Mouse (Mus musculus) CH12.LX (cell line): ENCODE measurements around the gene Cst8. TPM values are rescaled to one million over a fixed set of nuclear protein-coding genes. Genes with fewer than 3 reads are reported as not detected.

ENCODE experiments used
- DNase-seq: peaks from one replicate; pipeline ENCODE4 v3.0.0-alpha.2; 2013; ENCODE audit errors: extremely low read depth
- H3K27ac ChIP-seq: 2 replicates; pipeline ENCODE4 v1.5.1; 2012; ENCODE audit warnings: low read depth, mild to moderate bottlenecking, control low read depth, moderate library complexity; ENCODE audit not compliant: insufficient read depth
- H3K27me3 ChIP-seq: replicated peaks from 2 replicates; pipeline ENCODE3; 2012; ENCODE audit warnings: inconsistent platforms
- H3K36me3 ChIP-seq, 2 experiments: replicated peaks in 1 of 2; 2 replicates each; pipeline versions ENCODE3 to v1.6.1; 2012; ENCODE audit warnings: inconsistent platforms in 1 of 2, low read length in 1 of 2, mild to moderate bottlenecking in 1 of 2, mixed read lengths in 1 of 2, moderate library complexity in 1 of 2; ENCODE audit not compliant: control insufficient read depth in 1 of 2, insufficient read depth in 1 of 2
- H3K4me1 ChIP-seq, 2 experiments: 2 replicates each; pipeline ENCODE4 v1.6.1; 2012; ENCODE audit warnings: inconsistent platforms in 1 of 2, moderate library complexity in 1 of 2; ENCODE audit not compliant: insufficient read depth in 2 of 2, control insufficient read depth in 1 of 2
- H3K4me2 ChIP-seq: 2 replicates; pipeline ENCODE4 v1.6.1; 2012; ENCODE audit warnings: low read depth, mild to moderate bottlenecking, control low read depth; ENCODE audit not compliant: poor library complexity, insufficient read depth, severe bottlenecking
- H3K4me3 ChIP-seq, 3 experiments: fragments of 150-350 bp in 1 of 3; sonication (generic) in 1 of 3; replicated peaks in 1 of 3; 2 replicates each; pipeline versions ENCODE3 to v1.5.1; 2011 to 2012; ENCODE audit warnings: low read depth in 2 of 3, low read length in 2 of 3, mild to moderate bottlenecking in 2 of 3, moderate library complexity in 2 of 3, control low read depth in 1 of 3, improper control_type of control experiment in 1 of 3, inconsistent platforms in 1 of 3, mixed read lengths in 1 of 3; ENCODE audit not compliant: poor library complexity in 1 of 3
- H3K79me2 ChIP-seq: replicated peaks from 2 replicates; pipeline ENCODE4 v1.6.1; 2012; ENCODE audit warnings: mild to moderate bottlenecking, moderate library complexity; ENCODE audit not compliant: control insufficient read depth, poor library complexity, insufficient read depth, severe bottlenecking; ENCODE audit errors: extremely low read depth
- H3K9ac ChIP-seq: 2 replicates; pipeline ENCODE4 v1.6.1; 2012; ENCODE audit warnings: low read depth, mild to moderate bottlenecking, control low read depth, moderate library complexity; ENCODE audit not compliant: insufficient read depth
- H3K9me3 ChIP-seq: replicated peaks from 2 replicates; pipeline ENCODE3; 2012; ENCODE audit warnings: low read length, inconsistent platforms, mixed read lengths
- BHLHE40 ChIP-seq: IDR thresholded peaks from 2 replicates; pipeline ENCODE4 v1.6.1; 2011; ENCODE audit warnings: mild to moderate bottlenecking, low read depth, low read length, improper control_type of control experiment
- CHD1 ChIP-seq: IDR thresholded peaks from 2 replicates; pipeline ENCODE4 v1.6.1; 2012; ENCODE audit warnings: low read depth, low read length, improper control_type of control experiment, inconsistent platforms
- CHD2 ChIP-seq: IDR thresholded peaks from 2 replicates; pipeline ENCODE4 v1.6.1; 2011; ENCODE audit warnings: low read length, improper control_type of control experiment
- CTCF ChIP-seq, 2 experiments: IDR thresholded peaks in 1 of 2; conservative IDR thresholded peaks in 1 of 2; 2 replicates each; pipeline ENCODE4 v1.5.1; 2011 to 2012; ENCODE audit warnings: low read depth in 2 of 2, low read length in 2 of 2, improper control_type of control experiment in 1 of 2, inconsistent platforms in 1 of 2, mild to moderate bottlenecking in 1 of 2, moderate library complexity in 1 of 2
- E2F4 ChIP-seq: IDR thresholded peaks from 2 replicates; pipeline ENCODE4 v1.6.1; 2011; ENCODE audit warnings: low read depth, low read length, improper control_type of control experiment; ENCODE audit not compliant: insufficient replicate concordance
- ETS1 ChIP-seq: conservative IDR thresholded peaks from 2 replicates; pipeline ENCODE4 v1.6.1; 2012; ENCODE audit warnings: low read depth, mild to moderate bottlenecking, inconsistent platforms, low read length, improper control_type of control experiment, moderate library complexity
- IRF4 ChIP-seq: IDR thresholded peaks from 2 replicates; pipeline ENCODE4 v1.6.1; 2014; ENCODE audit warnings: low read depth, mild to moderate bottlenecking, inconsistent platforms, low read length, improper control_type of control experiment
- JUND ChIP-seq: conservative IDR thresholded peaks from 2 replicates; pipeline ENCODE4 v1.6.1; 2011; ENCODE audit warnings: low read depth, low read length, improper control_type of control experiment
- MAX ChIP-seq: IDR thresholded peaks from 2 replicates; pipeline ENCODE4 v1.6.1; 2011; ENCODE audit warnings: low read length, improper control_type of control experiment
- MEF2A ChIP-seq: IDR thresholded peaks from 2 replicates; pipeline ENCODE4 v1.6.1; 2014; ENCODE audit warnings: low read depth, mild to moderate bottlenecking, inconsistent platforms, low read length, improper control_type of control experiment, borderline replicate concordance
- MXI1 ChIP-seq: IDR thresholded peaks from 2 replicates; pipeline ENCODE4 v1.6.1; 2011; ENCODE audit warnings: mild to moderate bottlenecking, low read depth, low read length, improper control_type of control experiment
- MYC ChIP-seq: IDR thresholded peaks from 2 replicates; pipeline ENCODE4 v1.6.1; 2011; ENCODE audit warnings: low read depth, mild to moderate bottlenecking, improper control_type of control experiment, low read length
- NELFE ChIP-seq: IDR thresholded peaks from 2 replicates; pipeline ENCODE4 v1.6.1; 2011; ENCODE audit warnings: low read depth, low read length, improper control_type of control experiment
- NRF1 ChIP-seq: IDR thresholded peaks from 2 replicates; pipeline ENCODE4 v1.6.1; 2014; ENCODE audit warnings: low read depth, mild to moderate bottlenecking, inconsistent platforms, low read length, improper control_type of control experiment, moderate library complexity
- PAX5 ChIP-seq: IDR thresholded peaks from 2 replicates; pipeline ENCODE4 v1.6.1; 2012; ENCODE audit warnings: low read length, inconsistent platforms, mixed read lengths
- POLR2A ChIP-seq: IDR thresholded peaks from 2 replicates; pipeline ENCODE4 v1.6.1; 2011; ENCODE audit warnings: low read depth, mild to moderate bottlenecking, improper control_type of control experiment, low read length
- POLR2AphosphoS2 ChIP-seq: IDR thresholded peaks from 2 replicates; pipeline ENCODE4 v1.6.1; 2011; ENCODE audit warnings: low read depth, low read length, improper control_type of control experiment
- RAD21 ChIP-seq: IDR thresholded peaks from 2 replicates; pipeline ENCODE4 v1.6.1; 2011; ENCODE audit warnings: low read depth, mild to moderate bottlenecking, low read length, improper control_type of control experiment, moderate library complexity
- RCOR1 ChIP-seq: conservative IDR thresholded peaks from 2 replicates; pipeline ENCODE4 v1.6.1; 2012; ENCODE audit warnings: low read depth, mild to moderate bottlenecking, inconsistent platforms, low read length, improper control_type of control experiment
- SIN3A ChIP-seq: IDR thresholded peaks from 2 replicates; pipeline ENCODE4 v1.6.1; 2012; ENCODE audit warnings: low read length, improper control_type of control experiment, inconsistent platforms
- SMC3 ChIP-seq: IDR thresholded peaks from 2 replicates; pipeline ENCODE4 v1.6.1; 2011; ENCODE audit warnings: low read depth, low read length, improper control_type of control experiment
- TCF12 ChIP-seq: IDR thresholded peaks from 2 replicates; pipeline ENCODE4 v1.6.1; 2014; ENCODE audit warnings: low read depth, mild to moderate bottlenecking, inconsistent platforms, low read length, improper control_type of control experiment
- UBTF ChIP-seq: IDR thresholded peaks from 2 replicates; pipeline ENCODE4 v1.6.1; 2012; ENCODE audit warnings: low read depth, mild to moderate bottlenecking, inconsistent platforms, low read length, improper control_type of control experiment, moderate library complexity
- USF2 ChIP-seq: conservative IDR thresholded peaks from 2 replicates; pipeline ENCODE4 v1.6.1; 2011; ENCODE audit warnings: low read depth, low read length, improper control_type of control experiment
- ZC3H11A ChIP-seq: IDR thresholded peaks from 2 replicates; pipeline ENCODE4 v1.6.1; 2012; ENCODE audit warnings: low read depth, mild to moderate bottlenecking, inconsistent platforms, low read length, improper control_type of control experiment
- ZKSCAN1 ChIP-seq: IDR thresholded peaks from 2 replicates; pipeline ENCODE4 v1.6.1; 2012; ENCODE audit warnings: low read depth, inconsistent platforms, low read length, improper control_type of control experiment, borderline replicate concordance
- ZMIZ1 ChIP-seq: IDR thresholded peaks from 2 replicates; pipeline ENCODE4 v1.6.1; 2012; ENCODE audit warnings: low read depth, mild to moderate bottlenecking, inconsistent platforms, low read length, improper control_type of control experiment
- ZNF384 ChIP-seq: IDR thresholded peaks from 2 replicates; pipeline ENCODE4 v1.6.1; 2012; ENCODE audit warnings: low read depth, low read length, improper control_type of control experiment, inconsistent platforms
- dilution Hi-C: fragments of 300-500 bp; cut with MboI; formaldehyde crosslinking; loops from 2 replicates; pipeline ENCODE4 v1.14.3; 2020; ENCODE audit warnings: low sequenced_read_pairs; ENCODE audit not compliant: extremely low pct_unique_long_range_greater_than_20kb, extremely low pct_ligation_motif_present
- in situ Hi-C: fragments of 300-500 bp; cut with MboI; formaldehyde crosslinking; loops from 3 replicates; pipeline ENCODE4 v1.14.3; 2019; ENCODE audit warnings: low sequenced_read_pairs, low pct_ligation_motif_present, low pct_unique_long_range_greater_than_20kb, mixed read lengths
- polyA plus RNA-seq: library from polyadenylated mRNA; unstranded; fragments of >175 nt; gene quantifications from 2 replicates; pipeline ENCODE4 v1.2.1, GENCODE M21; 2012; ENCODE audit warnings: low read depth; ENCODE audit not compliant: insufficient read length
- total RNA-seq, 2 experiments: library from RNA; depleted of rRNA; stranded (reverse); fragments of 300-350 nt in 1 of 2; fragments of >200 nt in 1 of 2; gene quantifications; 2 replicates each; pipeline ENCODE4 v1.2.3; 2012 to 2014

The Cst8 gene
- total and polyA plus RNA-seq, 3 experiments = not detected

GRCm38 (mm10) chr2:148839224-148839623, 40.6 kb downstream of the Cst8 start:
- no peak overlapping the region for H3K27ac ChIP-seq
- H3K9ac ChIP-seq = no peak overlapping the region
- no peaks in the 10 kb centered on the region for H3K4me1 ChIP-seq
- in situ Hi-C loops (no loop called here), dilution Hi-C loops (no loop called here)
- no peak overlapping the region for H3K4me2 ChIP-seq
- H3K9me3 ChIP-seq = no peaks in the 10 kb centered on the region
- TF ChIP-seq RCOR1 (no peak), NRF1 (no peak), UBTF (no peak), ZMIZ1 (no peak), MXI1 (no peak), ZC3H11A (no peak), ZNF384 (no peak), ETS1 (no peak), BHLHE40 (no peak), ZKSCAN1 (no peak), POLR2A (no peak), POLR2AphosphoS2 (no peak), CHD1 (no peak), NELFE (no peak), E2F4 (no peak), PAX5 (no peak)
- H3K36me3 ChIP-seq = no peaks in the 10 kb centered on the region
- peaks cover 4% of the 10 kb centered on the region for H3K27me3 ChIP-seq
- DNase-seq = no peak
- no peak overlapping the region for H3K4me3 ChIP-seq
- no peaks in the 10 kb centered on the region for H3K79me2 ChIP-seq

GRCm38 (mm10) chr2:148851116-148851906, 52.7 kb downstream of the Cst8 start:
- TF ChIP-seq SIN3A (0 out of 2 replicates have a peak, but pooled peaks have one; percentile 34), E2F4 (no peak), ZKSCAN1 (no peak), ZC3H11A (peak; percentile 60), CTCF (conservative IDR thresholded peaks at IDR 0.05 in 1 of 2, IDR thresholded peaks at IDR 0.05 in 1 of 2; ENCODE audit: low read depth in 2 of 2, low read length in 2 of 2) (peak; percentile 85 to 87), JUND (peak; percentile 2; the same call in 1 of the 2 replicates), NELFE (peak; percentile 74; the same call in 1 of the 2 replicates), CHD1 (no peak), SMC3 (peak; percentile 83), POLR2A (no peak), CHD2 (no peak), USF2 (no peak), RAD21 (peak; percentile 86), MYC (0 out of 2 replicates have a peak, but pooled peaks have one; percentile 25), MEF2A (peak; percentile 40; the same call in 1 of the 2 replicates), MAX (no peak), IRF4 (peak; percentile 35; the same call in 1 of the 2 replicates), NRF1 (no peak), TCF12 (0 out of 2 replicates have a peak, but pooled peaks have one; percentile 24)
- no peak overlapping the region for H3K27ac ChIP-seq
- no peak overlapping the region for H3K4me3 ChIP-seq
- dilution Hi-C loops = no loop called here
- H3K9ac ChIP-seq = no peak overlapping the region
- in situ Hi-C loops = loop anchor here (5.0 kb wide), 1 partner anchor 51 kb away; no protein-coding TSS in a partner anchor
- H3K4me2 ChIP-seq = peak overlapping the region; percentile 30; the same call in 1 of the 2 replicates
- peaks cover 2 to 9% of the 10 kb centered on the region in 2 experiments; a peak in 3 of 4 replicates for H3K4me1 ChIP-seq
- H3K27me3 ChIP-seq = peaks cover 9% of the 10 kb centered on the region
- DNase-seq = peak; percentile 79
- no peaks in the 10 kb centered on the region for H3K79me2 ChIP-seq
- no peaks in the 10 kb centered on the region for H3K9me3 ChIP-seq
- H3K36me3 ChIP-seq = no peaks in the 10 kb centered on the region
